Mouse (Mus musculus) midbrain, embryonic 12.5 days (tissue): ENCODE measurements at regions not wholly inside any gene's neighbourhood (a gene's known extent, or its start where the extent isn't known, plus 50 kb on each side); places are given as distances from the start of the nearest gene placed in this dataset.

Source experiments
- ATAC-seq: fragments of 200-750 bp; cut with Nextera tagmentation; 2 replicates; pipeline ENCODE4 v1.8.0; 2017; ENCODE audit warnings: low read depth, moderate TSS enrichment, moderate library complexity; ENCODE audit not compliant: low FRiP score
- H3K27ac ChIP-seq: fragments of 300-500 bp; sonication (generic); replicated peaks from 2 replicates; pipeline ENCODE4 v1.5.1; 2016; ENCODE audit warnings: mild to moderate bottlenecking
- H3K27me3 ChIP-seq: fragments of 300-500 bp; sonication (generic); 2 replicates; pipeline ENCODE4 v1.6.1; 2016; ENCODE audit warnings: mild to moderate bottlenecking
- H3K36me3 ChIP-seq: fragments of 300-500 bp; sonication (generic); 2 replicates; pipeline ENCODE4 v1.6.1; 2016
- H3K4me1 ChIP-seq: fragments of 300-500 bp; sonication (generic); 2 replicates; pipeline ENCODE4 v1.6.1; 2016
- H3K4me2 ChIP-seq: fragments of 300-500 bp; sonication (generic); replicated peaks from 2 replicates; pipeline ENCODE4 v1.6.1; 2016; ENCODE audit warnings: mild to moderate bottlenecking, moderate library complexity
- H3K4me3 ChIP-seq: fragments of 300-500 bp; sonication (generic); 2 replicates; pipeline ENCODE4 v1.5.1; 2016; ENCODE audit warnings: mild to moderate bottlenecking
- H3K9ac ChIP-seq: fragments of 300-500 bp; sonication (generic); replicated peaks from 2 replicates; pipeline ENCODE4 v1.6.1; 2016; ENCODE audit warnings: mild to moderate bottlenecking, moderate library complexity
- H3K9me3 ChIP-seq: fragments of 300-500 bp; sonication (generic); 2 replicates; pipeline ENCODE4 v1.6.1; 2016; ENCODE audit warnings: mild to moderate bottlenecking
- WGBS: fragments of 180-500 bp; shearing (Covaris S2); methylation state at CpG from one replicate; pipeline ENCODE4 v1.1.7; 2016; 5-methylcytosine and 5-hydroxymethylcytosine counted together

DNA sequence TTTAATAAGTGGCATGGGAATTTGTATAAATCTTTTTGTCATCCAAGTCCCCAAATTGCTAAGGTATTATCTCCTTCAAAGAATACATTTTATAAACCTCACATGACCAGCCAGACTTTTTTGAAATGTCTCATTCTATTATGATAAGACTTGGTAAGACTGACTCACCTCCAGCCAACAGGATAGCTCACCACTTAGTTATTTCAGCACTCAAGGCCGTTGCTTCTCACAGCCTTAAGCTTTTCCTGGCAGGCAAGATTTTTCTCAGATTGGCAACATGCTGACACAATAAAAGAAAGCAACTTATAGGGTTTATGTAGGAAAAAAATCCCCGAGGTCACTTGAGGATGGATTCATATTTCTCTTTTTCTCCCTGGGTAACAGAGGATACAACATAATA is 935.9 kb upstream of the Acvr2a start:
- H3K27me3 ChIP-seq, result no peaks in the 10 kb centered on the region
- no peaks in the 10 kb centered on the region for H3K9me3 ChIP-seq
- ATAC-seq, result no peak
- H3K9ac ChIP-seq, result no peak overlapping the region
- H3K4me3 ChIP-seq, result no peak overlapping the region
- WGBS, result 70% methylated on average over 2 of the region's 2 CpGs
- no peak overlapping the region for H3K27ac ChIP-seq
- H3K4me1 ChIP-seq, result no peaks in the 10 kb centered on the region
- no peak overlapping the region for H3K4me2 ChIP-seq
- no peaks in the 10 kb centered on the region for H3K36me3 ChIP-seq

DNA sequence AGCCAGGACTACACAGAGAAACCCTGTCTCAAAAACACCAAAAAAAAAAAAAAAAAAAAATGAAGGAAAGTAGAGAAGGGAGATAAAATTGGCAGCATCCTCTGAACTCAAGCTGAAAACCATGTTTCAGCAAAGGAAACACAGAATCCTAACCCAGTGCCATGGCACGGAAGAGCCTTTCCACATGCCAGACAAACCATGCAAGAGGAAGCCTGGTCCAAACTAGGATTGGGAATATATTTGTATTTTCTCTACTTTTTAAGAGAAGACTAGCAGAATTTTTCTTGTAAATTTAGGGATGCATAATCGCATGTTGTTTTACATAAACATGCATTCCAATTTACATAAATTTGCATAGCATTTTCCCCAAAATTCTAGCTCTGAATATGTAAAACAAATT is 934.8 kb upstream of the Acvr2a start:
- H3K4me1 ChIP-seq, result no peaks in the 10 kb centered on the region
- H3K27me3 ChIP-seq, result no peaks in the 10 kb centered on the region
- no peaks in the 10 kb centered on the region for H3K36me3 ChIP-seq
- H3K9ac ChIP-seq, result no peak overlapping the region
- H3K27ac ChIP-seq, result no peak overlapping the region
- H3K4me3 ChIP-seq, result no peak overlapping the region
- H3K4me2 ChIP-seq, result no peak overlapping the region
- H3K9me3 ChIP-seq, result no peaks in the 10 kb centered on the region
- no peak for ATAC-seq
- WGBS, result 90% methylated on average over 2 of the region's 2 CpGs

GRCm38 (mm10) chr2:47879796-47880195 is 934.1 kb upstream of the Acvr2a start:
- Histone ChIP-seq H3K27me3 (no peaks in the 10 kb centered on the region), H3K9me3 (no peaks in the 10 kb centered on the region), H3K4me3 (no peak overlapping the region), H3K4me2 (no peak overlapping the region), H3K4me1 (no peaks in the 10 kb centered on the region), H3K9ac (no peak overlapping the region), H3K36me3 (no peaks in the 10 kb centered on the region), H3K27ac (no peak overlapping the region)
- no peak for ATAC-seq
- 95% methylated on average over 1 of the region's 1 CpGs for WGBS

GRCm38 (mm10) chr2:47888166-47888565 is 925.7 kb upstream of the Acvr2a start:
- H3K36me3 ChIP-seq, result no peaks in the 10 kb centered on the region
- no peaks in the 10 kb centered on the region for H3K4me1 ChIP-seq
- no peaks in the 10 kb centered on the region for H3K9me3 ChIP-seq
- peak; percentile 56; the same call in 1 of the 2 replicates for ATAC-seq
- 41% methylated on average over 1 of the region's 1 CpGs for WGBS
- H3K27ac ChIP-seq, result no peak overlapping the region
- H3K4me2 ChIP-seq, result no peak overlapping the region
- no peaks in the 10 kb centered on the region for H3K27me3 ChIP-seq
- no peak overlapping the region for H3K9ac ChIP-seq
- no peak overlapping the region for H3K4me3 ChIP-seq

DNA sequence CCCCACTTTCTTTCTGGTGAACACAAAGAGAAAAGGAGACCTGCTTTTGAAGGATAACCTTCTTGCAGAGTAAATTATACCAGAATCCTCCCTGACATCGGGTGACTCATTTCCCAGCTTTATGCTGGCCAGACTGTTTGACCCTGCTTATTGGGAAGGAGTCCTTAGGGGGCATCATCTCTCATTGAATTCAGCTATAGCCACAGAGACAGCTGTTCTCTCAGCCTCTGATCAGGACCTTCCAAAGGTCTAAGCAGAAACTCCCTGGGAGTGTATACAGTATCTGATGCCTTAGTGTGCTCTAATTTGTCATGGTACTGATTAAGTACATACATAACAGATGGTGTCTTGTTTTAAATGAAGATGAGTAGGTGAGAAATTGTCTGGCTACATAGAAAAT is 922.5 kb upstream of the Acvr2a start:
- H3K4me1 ChIP-seq, result no peaks in the 10 kb centered on the region
- H3K36me3 ChIP-seq, result no peaks in the 10 kb centered on the region
- 52% methylated on average over 1 of the region's 1 CpGs for WGBS
- H3K4me3 ChIP-seq, result no peak overlapping the region
- peak; percentile 49; the same call in 1 of the 2 replicates for ATAC-seq
- no peaks in the 10 kb centered on the region for H3K9me3 ChIP-seq
- H3K27me3 ChIP-seq, result no peaks in the 10 kb centered on the region
- H3K4me2 ChIP-seq, result no peak overlapping the region
- H3K27ac ChIP-seq, result no peak overlapping the region
- no peak overlapping the region for H3K9ac ChIP-seq

DNA sequence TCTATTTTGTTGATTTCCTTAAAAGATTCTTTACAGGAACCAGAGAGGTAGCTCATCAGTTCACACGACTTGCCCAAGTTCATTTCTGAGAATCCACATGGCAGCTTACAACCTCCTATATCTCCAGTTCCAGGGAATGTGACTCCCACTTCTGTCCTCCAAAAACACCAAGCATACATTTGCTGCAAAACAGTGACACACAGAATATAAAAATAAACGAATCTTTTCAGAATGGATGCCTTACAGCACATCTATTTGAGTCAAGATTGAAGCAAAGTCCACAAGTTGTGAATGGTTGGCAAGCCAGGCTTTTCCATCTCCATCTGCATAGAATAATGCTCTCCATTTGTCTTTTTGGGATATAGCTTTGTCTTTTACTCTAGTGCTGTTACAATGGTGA is 921.0 kb upstream of the Acvr2a start:
- no peak overlapping the region for H3K4me2 ChIP-seq
- H3K36me3 ChIP-seq, result no peaks in the 10 kb centered on the region
- H3K4me3 ChIP-seq, result no peak overlapping the region
- H3K4me1 ChIP-seq, result no peaks in the 10 kb centered on the region
- no peaks in the 10 kb centered on the region for H3K9me3 ChIP-seq
- 89% methylated on average over 2 of the region's 2 CpGs for WGBS
- ATAC-seq, result no peak
- H3K9ac ChIP-seq, result no peak overlapping the region
- no peak overlapping the region for H3K27ac ChIP-seq
- no peaks in the 10 kb centered on the region for H3K27me3 ChIP-seq

- no peak overlapping the region for H3K4me3 ChIP-seq
- H3K9ac ChIP-seq, result no peak overlapping the region
- H3K27ac ChIP-seq, result no peak overlapping the region
- H3K4me2 ChIP-seq, result no peak overlapping the region
- H3K27me3 ChIP-seq, result no peaks in the 10 kb centered on the region
- H3K36me3 ChIP-seq, result no peaks in the 10 kb centered on the region
- no peaks in the 10 kb centered on the region for H3K4me1 ChIP-seq
- no peak for ATAC-seq
- no peaks in the 10 kb centered on the region for H3K9me3 ChIP-seq
Observed at GRCm38 (mm10) chr2:47894806-47895205, 919.1 kb upstream of the Acvr2a start.

GRCm38 (mm10) chr2:47914270-47914669 is 899.6 kb upstream of the Acvr2a start:
- ATAC-seq, result no peak
- Histone ChIP-seq H3K27ac (no peak overlapping the region), H3K27me3 (no peaks in the 10 kb centered on the region), H3K4me1 (no peaks in the 10 kb centered on the region), H3K9ac (no peak overlapping the region), H3K4me2 (no peak overlapping the region), H3K36me3 (no peaks in the 10 kb centered on the region), H3K4me3 (no peak overlapping the region), H3K9me3 (no peaks in the 10 kb centered on the region)
- 82% methylated on average over 1 of the region's 1 CpGs for WGBS

GRCm38 (mm10) chr2:47914986-47915485 is 898.9 kb upstream of the Acvr2a start:
- Histone ChIP-seq H3K27me3 (no peaks in the 10 kb centered on the region), H3K9me3 (no peaks in the 10 kb centered on the region), H3K4me1 (no peaks in the 10 kb centered on the region), H3K4me3 (no peak overlapping the region), H3K4me2 (no peak overlapping the region), H3K27ac (no peak overlapping the region), H3K36me3 (no peaks in the 10 kb centered on the region), H3K9ac (no peak overlapping the region)
- ATAC-seq, result no peak
- 78% methylated on average over 4 of the region's 4 CpGs for WGBS

DNA sequence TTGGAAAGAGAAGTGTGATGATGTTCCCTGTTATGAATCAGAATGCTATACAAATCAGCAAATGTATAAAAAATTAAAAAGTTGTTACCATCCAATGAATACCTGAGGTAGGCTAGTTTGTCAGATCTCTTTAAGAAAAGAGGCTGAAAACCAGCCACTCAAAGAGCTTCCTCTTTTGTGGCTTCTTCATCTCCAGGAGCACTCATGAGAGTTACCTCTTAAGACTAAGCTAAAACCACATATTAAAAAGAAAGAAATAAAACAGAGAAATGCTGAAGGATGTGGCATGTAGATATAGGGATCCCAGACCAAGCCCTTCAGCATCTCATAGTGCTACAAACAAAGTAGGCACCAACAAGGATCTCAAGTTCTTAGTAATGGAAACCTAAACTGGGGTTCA is 890.9 kb upstream of the Acvr2a start:
- H3K9me3 ChIP-seq, result no peaks in the 10 kb centered on the region
- H3K27me3 ChIP-seq, result no peaks in the 10 kb centered on the region
- no peaks in the 10 kb centered on the region for H3K4me1 ChIP-seq
- H3K36me3 ChIP-seq, result no peaks in the 10 kb centered on the region
- ATAC-seq, result no peak
- no peak overlapping the region for H3K9ac ChIP-seq
- no peak overlapping the region for H3K4me3 ChIP-seq
- H3K27ac ChIP-seq, result no peak overlapping the region
- no peak overlapping the region for H3K4me2 ChIP-seq

DNA sequence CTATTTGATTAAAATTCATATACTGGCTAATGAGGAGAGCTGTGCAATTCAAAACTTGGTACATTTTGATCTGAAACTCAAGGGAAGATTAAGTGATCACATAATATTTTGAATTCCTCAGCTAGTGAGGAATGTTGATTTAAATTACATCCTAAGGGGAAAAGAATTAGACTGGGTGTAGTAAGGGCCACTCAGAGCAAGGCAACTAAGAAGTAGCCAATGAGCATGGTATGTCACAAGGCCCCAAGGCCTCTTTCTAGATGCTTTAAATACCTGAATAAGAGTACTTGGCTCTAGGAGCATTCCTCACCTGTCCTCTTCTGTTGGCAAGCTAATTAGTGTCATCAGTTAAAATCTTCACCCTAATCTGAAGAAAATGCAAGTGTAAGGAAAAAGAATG is 887.3 kb upstream of the Acvr2a start:
- Histone ChIP-seq H3K9ac (no peak overlapping the region), H3K4me1 (no peaks in the 10 kb centered on the region), H3K4me3 (no peak overlapping the region), H3K27ac (no peak overlapping the region), H3K36me3 (no peaks in the 10 kb centered on the region), H3K4me2 (no peak overlapping the region), H3K27me3 (no peaks in the 10 kb centered on the region), H3K9me3 (no peaks in the 10 kb centered on the region)
- ATAC-seq, result no peak

DNA sequence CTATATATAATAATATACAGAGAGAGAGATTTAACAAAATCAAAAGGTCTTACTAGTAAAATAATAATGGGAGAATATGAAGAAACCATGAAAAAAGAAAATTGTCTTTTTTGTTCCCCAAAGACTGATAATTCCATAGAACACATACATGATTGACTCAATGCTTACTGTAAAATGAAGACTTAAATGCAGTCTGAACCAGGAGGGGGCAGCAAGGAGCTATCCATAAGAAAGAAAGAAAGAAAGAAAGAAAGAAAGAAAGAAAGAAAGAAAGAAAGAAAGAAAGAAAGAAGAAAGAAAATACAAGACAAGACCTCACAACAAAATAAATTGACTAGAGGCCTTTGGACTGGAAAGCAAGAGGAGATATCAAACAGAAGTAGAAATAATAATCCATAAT is 868.8 kb upstream of the Acvr2a start:
- no peak overlapping the region for H3K9ac ChIP-seq
- H3K4me3 ChIP-seq, result no peak overlapping the region
- no peak for ATAC-seq
- no peaks in the 10 kb centered on the region for H3K4me1 ChIP-seq
- no peaks in the 10 kb centered on the region for H3K36me3 ChIP-seq
- H3K4me2 ChIP-seq, result no peak overlapping the region
- H3K27ac ChIP-seq, result no peak overlapping the region
- no peaks in the 10 kb centered on the region for H3K27me3 ChIP-seq
- H3K9me3 ChIP-seq, result no peaks in the 10 kb centered on the region

GRCm38 (mm10) chr2:47991132-47991531 is 822.8 kb upstream of the Acvr2a start:
- Histone ChIP-seq H3K4me3 (no peak overlapping the region), H3K36me3 (no peaks in the 10 kb centered on the region), H3K4me2 (no peak overlapping the region), H3K4me1 (no peaks in the 10 kb centered on the region), H3K27ac (no peak overlapping the region), H3K9me3 (no peaks in the 10 kb centered on the region; the same call in 1 of the 2 replicates), H3K27me3 (no peaks in the 10 kb centered on the region), H3K9ac (no peak overlapping the region)
- ATAC-seq, result no peak
- 67% methylated on average over 1 of the region's 1 CpGs for WGBS
